Mouse (Mus musculus) stomach, postnatal 0 days (tissue): ENCODE measurements around the gene Vsig2. TPM values are rescaled to one million over a fixed set of nuclear protein-coding genes. Genes with fewer than 3 reads are reported as not detected.

Experiments used
- ATAC-seq: fragments of 200-750 bp; cut with Nextera tagmentation; 2 replicates; pipeline ENCODE4 v1.8.0; 2017; ENCODE audit not compliant: low FRiP score, low TSS enrichment
- DNase-seq: peaks from one replicate; pipeline ENCODE4 v3.0.0-alpha.2; 2016; ENCODE audit warnings: low spot score
- H3K27ac ChIP-seq: fragments of 300-500 bp; sonication (generic); replicated peaks from 2 replicates; pipeline ENCODE4 v1.5.1; 2014; ENCODE audit warnings: mild to moderate bottlenecking, control low read depth
- H3K27me3 ChIP-seq: fragments of 300-500 bp; sonication (generic); 2 replicates; pipeline ENCODE4 v1.6.1; 2014; ENCODE audit warnings: low read length; ENCODE audit not compliant: control insufficient read depth, insufficient read depth
- H3K36me3 ChIP-seq: fragments of 300-500 bp; sonication (generic); 2 replicates; pipeline ENCODE4 v1.6.1; 2014; ENCODE audit warnings: low read length, mixed read lengths; ENCODE audit not compliant: control insufficient read depth, insufficient read depth
- H3K4me1 ChIP-seq: fragments of 300-500 bp; sonication (generic); replicated peaks from 2 replicates; pipeline ENCODE4 v1.6.1; 2014; ENCODE audit warnings: antibody characterized with exemption; ENCODE audit not compliant: control insufficient read depth, insufficient read depth
- H3K4me2 ChIP-seq: fragments of 300-500 bp; sonication (generic); replicated peaks from 2 replicates; pipeline ENCODE4 v1.6.1; 2014; ENCODE audit warnings: low read depth, mild to moderate bottlenecking, control low read depth, moderate library complexity
- H3K4me3 ChIP-seq: fragments of 300-500 bp; sonication (generic); 2 replicates; pipeline ENCODE4 v1.5.1; 2014; ENCODE audit warnings: low read depth, low read length, control low read depth
- H3K9ac ChIP-seq: fragments of 300-500 bp; sonication (generic); 2 replicates; pipeline ENCODE4 v1.6.1; 2014; ENCODE audit warnings: mild to moderate bottlenecking, low read length, control low read depth, mixed read lengths
- H3K9me3 ChIP-seq: fragments of 300-500 bp; sonication (generic); 2 replicates; pipeline ENCODE4 v1.6.1; 2016; ENCODE audit warnings: low read length; ENCODE audit not compliant: control insufficient read depth
- CTCF ChIP-seq: IDR thresholded peaks from 2 replicates; pipeline ENCODE4 v1.5.1; 2016; ENCODE audit warnings: antibody characterized with exemption, low read depth, mild to moderate bottlenecking, moderate library complexity
- EP300 ChIP-seq: optimal IDR thresholded peaks from 2 replicates; pipeline ENCODE3; 2016; ENCODE audit warnings: antibody characterized with exemption
- WGBS: fragments of 180-500 bp; shearing (Covaris S2); extraction: QIAGEN DNeasy Blood & Tissue Kit; methylation state at CpG from one replicate; pipeline ENCODE4 v1.1.7; 2014; 5-methylcytosine and 5-hydroxymethylcytosine counted together
- polyA plus RNA-seq: library from polyadenylated mRNA; unstranded; fragments of >200 nt; fragmentation: Nextera tagmentation; extraction: Ambion mirVana; gene quantifications from 2 replicates; pipeline ENCODE4 v1.2.1, GENCODE M21; 2015

Gene Vsig2
- polyA plus RNA-seq, 1 experiment from 2014 or later = 350 TPM

DNA sequence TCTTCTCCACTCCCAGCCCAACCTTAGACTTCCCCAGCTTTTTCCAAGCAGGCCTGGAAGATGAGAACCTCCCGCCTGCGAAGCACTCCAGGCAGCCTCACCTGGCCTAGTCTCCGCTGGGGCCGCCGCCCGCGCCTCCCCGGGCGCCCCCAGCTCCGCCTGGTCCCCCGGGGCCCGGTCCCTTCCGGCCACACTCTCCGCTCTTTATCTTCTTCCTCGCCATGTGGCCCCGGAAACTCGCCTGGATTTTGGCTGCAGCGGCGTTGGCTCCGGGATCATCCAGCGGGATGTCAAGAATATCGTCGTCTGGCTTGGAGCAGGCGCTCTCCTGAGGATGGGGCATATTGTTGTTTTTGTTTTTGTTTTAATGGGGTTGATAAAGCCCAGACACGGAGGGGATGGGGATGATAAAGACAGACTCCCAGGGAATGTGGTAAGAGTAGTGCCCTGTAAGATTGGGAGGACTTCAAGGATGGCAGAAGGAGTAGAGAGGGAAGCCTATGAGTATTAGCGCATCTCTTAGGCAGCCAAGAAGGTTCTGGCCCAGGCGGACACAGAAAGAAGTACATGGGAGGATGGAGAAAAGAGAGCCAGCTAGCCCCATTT lies 6.9 kb downstream of the Vsig2 start:
- Histone ChIP-seq H3K27me3 (no peaks in the 10 kb centered on the region), H3K4me3 (no peak overlapping the region), H3K9ac (no peak overlapping the region), H3K27ac (no peak overlapping the region), H3K4me2 (no peak overlapping the region), H3K9me3 (no peaks in the 10 kb centered on the region), H3K36me3 (no peaks in the 10 kb centered on the region), H3K4me1 (0 out of 2 replicates have a peak, but pooled peaks cover 2% of the 10 kb centered on the region)
- no peak for DNase-seq
- WGBS = 46% methylated on average over 27 of the region's 27 CpGs
- ATAC-seq = 0 out of 2 replicates have a peak, but pooled peaks have one; percentile 6
- TF ChIP-seq CTCF (no peak), EP300 (no peak)

- Histone ChIP-seq H3K4me2 (no peak overlapping the region), H3K4me1 (0 out of 2 replicates have a peak, but pooled peaks cover 2% of the 10 kb centered on the region), H3K9ac (no peak overlapping the region), H3K27ac (no peak overlapping the region), H3K4me3 (no peak overlapping the region), H3K27me3 (peaks cover 2% of the 10 kb centered on the region; the same call in 1 of the 2 replicates), H3K36me3 (no peaks in the 10 kb centered on the region), H3K9me3 (no peaks in the 10 kb centered on the region)
- DNase-seq = no peak
- no peak for ATAC-seq
- WGBS = 84% methylated on average over 1 of the region's 1 CpGs
- TF ChIP-seq EP300 = no peak
- peak; percentile 50 for TF ChIP-seq CTCF
Measured at GRCm38 (mm10) chr9:37546889-37547288, 7.8 kb downstream of the Vsig2 start.

- Histone ChIP-seq H3K4me1 (no peaks in the 10 kb centered on the region; the same call in 1 of the 2 replicates), H3K27ac (no peak overlapping the region), H3K9ac (no peak overlapping the region), H3K9me3 (no peaks in the 10 kb centered on the region), H3K4me2 (no peak overlapping the region), H3K4me3 (no peak overlapping the region), H3K27me3 (peaks cover 2% of the 10 kb centered on the region; the same call in 1 of the 2 replicates), H3K36me3 (no peaks in the 10 kb centered on the region)
- TF ChIP-seq CTCF (no peak), EP300 (no peak)
- ATAC-seq (no peak), DNase-seq (no peak)
- 67% methylated on average over 1 of the region's 1 CpGs for WGBS
Measured at GRCm38 (mm10) chr9:37550435-37550834, 11.4 kb downstream of the Vsig2 start.

DNA sequence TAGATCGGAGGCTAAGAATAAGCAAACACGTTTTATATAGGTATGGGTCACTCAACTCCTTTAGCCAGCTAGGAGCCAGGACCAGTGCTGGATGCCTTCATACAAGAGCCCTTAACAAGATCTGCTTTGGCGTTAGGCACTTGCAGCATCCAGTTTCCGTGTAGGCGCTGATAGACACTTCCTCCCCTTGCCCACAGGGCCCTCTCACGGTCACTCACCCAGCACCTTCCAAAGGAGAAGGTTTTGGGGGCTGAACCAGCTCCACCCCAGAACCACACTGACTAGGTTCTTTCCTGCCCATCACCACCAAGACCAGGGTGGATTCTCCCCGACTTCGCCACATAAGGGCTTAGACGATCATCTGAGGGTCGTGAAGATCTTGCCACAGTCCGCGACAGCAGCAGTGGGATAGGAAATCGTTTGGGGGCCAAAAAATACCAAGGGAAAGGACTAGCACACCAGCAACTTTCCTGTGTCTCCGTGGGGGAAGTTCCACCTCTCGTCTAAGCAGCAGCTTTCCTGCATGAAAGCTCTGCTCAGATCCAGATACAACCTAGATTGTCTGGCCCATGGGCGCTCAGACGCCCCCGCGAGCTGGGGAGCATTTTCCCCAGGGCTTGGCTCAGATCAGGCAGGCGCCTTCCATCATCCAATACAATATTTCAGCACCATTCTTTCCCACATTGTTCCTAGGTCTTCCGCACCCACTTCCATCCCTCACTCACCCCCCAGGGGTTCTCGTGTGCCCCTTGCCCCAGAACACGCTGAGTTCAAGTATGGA lies 12.9 kb downstream of the Vsig2 start:
- DNase-seq (no peak), ATAC-seq (no peak)
- H3K36me3 ChIP-seq = no peaks in the 10 kb centered on the region
- 3% methylated on average over 23 of the region's 23 CpGs for WGBS
- H3K27ac ChIP-seq = no peak overlapping the region
- no peaks in the 10 kb centered on the region; the same call in 1 of the 2 replicates for H3K4me1 ChIP-seq
- peak overlapping the region; percentile 69 for H3K4me2 ChIP-seq
- no peak overlapping the region for H3K9ac ChIP-seq
- H3K4me3 ChIP-seq = peak overlapping the region; percentile 36
- TF ChIP-seq CTCF = no peak
- no peak for TF ChIP-seq EP300
- peaks cover 2% of the 10 kb centered on the region; the same call in 1 of the 2 replicates for H3K27me3 ChIP-seq
- no peaks in the 10 kb centered on the region for H3K9me3 ChIP-seq

DNA sequence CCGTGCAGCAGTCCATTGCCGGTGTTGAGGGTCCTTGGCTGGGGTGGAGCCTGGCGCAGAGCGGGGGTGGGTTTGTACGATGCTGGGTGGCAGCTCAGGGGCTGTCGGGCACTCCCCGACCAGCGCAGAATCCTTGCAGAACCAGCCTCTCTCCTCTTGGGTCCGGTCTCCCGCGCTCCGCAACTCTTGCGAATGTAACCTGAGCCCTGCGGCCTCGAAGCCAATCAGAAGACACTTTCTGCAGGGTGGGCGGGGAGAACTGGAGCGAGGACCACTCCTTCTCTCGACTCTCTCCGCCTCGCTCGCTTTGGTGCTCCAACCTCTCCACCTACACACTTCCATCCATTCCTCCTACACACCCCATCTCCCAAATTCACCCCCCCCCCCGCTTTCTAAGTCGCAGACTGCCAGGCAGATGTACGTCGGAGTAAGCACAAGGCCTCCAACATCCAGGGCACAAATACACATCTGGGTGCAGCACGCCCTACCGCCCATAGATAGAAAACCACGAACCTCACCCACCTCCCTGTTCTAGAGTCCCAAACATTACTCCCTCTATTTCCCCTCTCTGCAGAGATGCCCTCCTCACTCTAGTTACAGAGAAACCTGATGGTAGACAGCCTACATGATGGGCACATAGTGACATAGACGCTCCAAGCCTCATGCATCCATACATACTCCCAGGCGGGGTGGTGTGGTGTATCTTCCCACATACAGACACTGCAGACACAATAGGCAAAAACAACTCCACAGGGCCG lies 13.7 kb downstream of the Vsig2 start, which contains the start of gene Nrgn:
Gene Nrgn, minus strand, starts transcription at position 369 of the 758 bp plus-strand sequence.
- peaks cover 2% of the 10 kb centered on the region; the same call in 1 of the 2 replicates for H3K27me3 ChIP-seq
- H3K4me1 ChIP-seq = no peaks in the 10 kb centered on the region; the same call in 1 of the 2 replicates
- H3K4me3 ChIP-seq = peak within 1 kb of the TSS; percentile 36
- no peak within 1 kb of the TSS for H3K27ac ChIP-seq
- no peaks in the 10 kb centered on the region for H3K9me3 ChIP-seq
- ATAC-seq = peak; percentile 93
- peak; percentile 87 for DNase-seq
- TF ChIP-seq EP300 = no peak
- TF ChIP-seq CTCF = no peak
- 4% methylated on average over 31 of the region's 31 CpGs for WGBS
- H3K4me2 ChIP-seq = peak within 1 kb of the TSS; percentile 69
- H3K9ac ChIP-seq = no peak within 1 kb of the TSS
- H3K36me3 ChIP-seq = no peaks in the 10 kb centered on the region
